Mouse (Mus musculus): ENCODE data around the gene Hpf1.

Hpf1 gene

GRCm38 (mm10) chr8:60890520-60890874, 279 bp downstream of the Hpf1 start:
- in situ Hi-C loops (cut with MboI; ENCODE audit: low sequenced_read_pairs): no loop called here

GRCm38 (mm10) chr8:60891757-60892156, 1.5 kb downstream of the Hpf1 start:
- in situ Hi-C loops (cut with MboI; ENCODE audit: low sequenced_read_pairs): no loop called here

GRCm38 (mm10) chr8:60895878-60896277, 5.7 kb downstream of the Hpf1 start:
- in situ Hi-C loops (cut with MboI; ENCODE audit: low sequenced_read_pairs): no loop called here

- in situ Hi-C loops (cut with MboI; ENCODE audit: low sequenced_read_pairs): no loop called here
Measured at GRCm38 (mm10) chr8:60900147-60900546, 9.9 kb downstream of the Hpf1 start.

- in situ Hi-C loops (cut with MboI; ENCODE audit: low sequenced_read_pairs): no loop called here
Measured at GRCm38 (mm10) chr8:60912081-60912480, 21.9 kb downstream of the Hpf1 start.

DNA sequence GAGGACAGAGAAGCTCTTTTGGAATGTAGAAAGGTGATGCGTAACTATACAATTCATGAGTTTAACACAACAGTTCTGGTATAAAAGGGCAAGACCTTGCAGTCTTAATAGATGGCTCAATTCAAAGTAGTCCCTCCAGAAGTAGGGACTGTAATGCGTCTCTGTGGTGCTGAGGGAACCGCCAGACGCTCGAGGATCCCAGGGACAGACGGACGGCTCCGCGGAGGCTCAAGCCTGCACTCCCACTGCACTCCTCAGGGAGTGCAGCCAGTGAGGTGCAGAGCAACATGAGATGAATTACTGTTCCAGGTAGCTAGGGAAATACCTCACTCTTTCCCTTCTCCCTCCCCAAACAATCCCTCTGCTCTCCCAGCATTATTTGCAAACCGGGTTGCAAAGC, 22.3 kb downstream of the Hpf1 start:
- in situ Hi-C loops (cut with MboI; ENCODE audit: low sequenced_read_pairs): no loop called here

DNA sequence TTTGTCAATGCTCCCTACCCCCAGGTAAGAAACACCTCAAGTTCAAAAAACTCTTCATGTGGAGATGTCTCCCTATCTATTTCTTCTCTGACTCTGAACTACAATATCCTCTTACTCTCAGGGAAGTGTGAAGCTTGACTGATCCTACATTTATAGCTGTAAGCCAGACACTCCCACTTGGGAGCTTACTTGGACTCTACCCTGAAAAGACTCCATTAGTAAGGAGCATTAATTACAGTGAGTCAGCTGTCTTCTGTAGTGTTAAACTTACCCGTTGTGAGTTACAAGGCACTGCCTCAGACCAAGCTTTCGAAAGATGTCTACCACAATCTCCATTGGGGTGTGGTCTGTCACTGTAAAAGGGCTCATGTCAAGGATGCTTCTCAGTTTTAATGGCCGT, 28.9 kb downstream of the Hpf1 start:
- in situ Hi-C loops (cut with MboI; ENCODE audit: low sequenced_read_pairs): no loop called here

- in situ Hi-C loops (cut with MboI; ENCODE audit: low sequenced_read_pairs): no loop called here
Measured at GRCm38 (mm10) chr8:60920176-60920575, 30.0 kb downstream of the Hpf1 start.

- in situ Hi-C loops (cut with MboI; ENCODE audit: low sequenced_read_pairs): no loop called here
Measured at GRCm38 (mm10) chr8:60933617-60934016, 43.4 kb downstream of the Hpf1 start.

DNA sequence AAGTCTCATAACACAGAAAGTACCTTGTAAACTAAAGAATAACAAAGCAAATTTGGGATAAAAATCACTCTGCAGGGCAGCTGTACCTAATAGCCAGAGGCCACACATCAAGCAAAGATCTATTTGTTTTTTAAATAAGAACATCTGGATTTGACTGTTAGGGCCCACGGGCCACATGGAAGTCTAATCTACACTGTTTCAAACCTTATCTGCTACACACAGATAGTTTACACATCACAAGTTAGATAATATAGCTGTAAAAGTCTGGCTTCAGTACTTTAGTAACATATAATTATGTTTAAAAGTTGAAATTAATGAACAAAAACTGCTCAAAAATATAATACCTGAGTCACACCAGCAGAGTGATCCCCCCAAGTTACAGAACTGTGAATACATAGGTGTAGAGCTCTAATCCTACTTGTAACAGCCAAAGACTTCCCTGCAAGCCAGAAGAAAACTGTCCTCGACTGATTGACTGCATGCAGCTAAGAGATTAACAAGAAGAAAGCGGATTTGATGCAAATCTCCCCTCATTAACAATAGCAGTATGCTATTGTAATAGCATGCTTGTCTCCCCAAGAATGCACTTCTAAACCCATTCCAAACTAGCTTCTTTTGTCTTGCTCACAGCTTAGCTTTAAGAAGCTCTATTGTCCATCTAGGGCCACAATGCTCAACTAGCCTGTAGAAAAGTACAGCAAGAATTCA, 48.7 kb downstream of the Hpf1 start:
- in situ Hi-C loops (cut with MboI; ENCODE audit: low sequenced_read_pairs): no loop called here

GRCm38 (mm10) chr8:60942867-60943266, 52.6 kb downstream of the Hpf1 start:
- in situ Hi-C loops (cut with MboI; ENCODE audit: low sequenced_read_pairs): no loop called here

DNA sequence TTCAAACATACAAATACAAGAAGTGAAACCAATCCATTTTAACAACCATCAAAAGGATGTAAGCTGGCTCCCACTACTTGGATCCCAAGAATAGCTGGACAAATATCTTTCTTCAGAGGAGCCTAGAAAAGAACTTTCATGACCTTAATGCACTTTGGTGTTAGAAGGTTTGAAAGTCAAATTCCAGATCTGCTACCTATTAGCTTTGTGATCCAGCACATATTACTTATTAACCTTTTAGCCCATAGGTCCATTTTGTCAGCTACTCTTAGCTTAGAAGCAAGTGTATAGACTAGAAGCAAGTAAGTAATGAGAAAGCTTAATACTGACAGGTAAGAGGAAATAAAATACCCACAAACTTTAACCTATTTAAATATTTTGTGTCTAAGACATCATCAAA, 57.3 kb downstream of the Hpf1 start:
- in situ Hi-C loops (cut with MboI; ENCODE audit: low sequenced_read_pairs): no loop called here

GRCm38 (mm10) chr8:60949859-60950258, 59.6 kb downstream of the Hpf1 start:
- in situ Hi-C loops (cut with MboI; ENCODE audit: low sequenced_read_pairs): no loop called here

- in situ Hi-C loops (cut with MboI; ENCODE audit: low sequenced_read_pairs): no loop called here
Measured at GRCm38 (mm10) chr8:60951271-60951670, 61.1 kb downstream of the Hpf1 start.

DNA sequence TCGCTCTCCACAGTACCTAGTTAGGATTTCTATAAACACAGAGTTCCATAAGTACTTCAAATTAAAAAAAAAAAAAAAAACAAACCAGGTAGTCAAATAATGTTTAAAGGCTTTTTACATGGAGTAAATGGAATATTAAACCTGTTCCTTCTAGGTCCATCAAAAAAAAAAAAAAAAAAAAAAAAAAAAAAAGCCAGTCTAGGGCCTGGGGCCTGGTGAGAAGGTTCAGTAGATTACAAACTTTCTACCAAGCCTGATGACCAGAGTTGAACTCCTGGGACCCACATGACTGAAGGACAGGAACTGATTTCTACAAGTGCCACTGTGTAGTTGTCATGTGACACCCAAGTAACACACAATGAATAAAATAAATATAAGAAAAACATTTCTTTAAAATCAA, 61.5 kb downstream of the Hpf1 start:
- in situ Hi-C loops (cut with MboI; ENCODE audit: low sequenced_read_pairs): no loop called here

DNA sequence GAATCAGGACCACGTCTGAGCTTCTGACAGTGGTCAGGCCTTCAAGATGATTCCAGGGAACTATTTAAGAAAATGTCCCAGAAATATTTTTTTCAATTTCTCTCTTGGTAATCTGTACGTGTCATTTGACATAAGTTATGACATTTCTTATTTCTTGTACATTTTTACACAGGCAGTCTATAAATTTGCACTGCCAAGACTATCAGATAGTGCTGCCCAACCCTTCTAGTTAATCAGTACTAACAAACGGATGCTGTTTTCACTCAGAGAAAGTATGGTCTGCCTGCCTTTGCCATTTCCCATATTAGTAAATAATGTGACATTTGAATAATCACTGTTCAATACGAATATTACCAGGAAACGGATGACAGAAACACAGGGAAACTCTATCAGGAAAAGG, 62.6 kb downstream of the Hpf1 start:
- in situ Hi-C loops (cut with MboI; ENCODE audit: low sequenced_read_pairs): no loop called here

DNA sequence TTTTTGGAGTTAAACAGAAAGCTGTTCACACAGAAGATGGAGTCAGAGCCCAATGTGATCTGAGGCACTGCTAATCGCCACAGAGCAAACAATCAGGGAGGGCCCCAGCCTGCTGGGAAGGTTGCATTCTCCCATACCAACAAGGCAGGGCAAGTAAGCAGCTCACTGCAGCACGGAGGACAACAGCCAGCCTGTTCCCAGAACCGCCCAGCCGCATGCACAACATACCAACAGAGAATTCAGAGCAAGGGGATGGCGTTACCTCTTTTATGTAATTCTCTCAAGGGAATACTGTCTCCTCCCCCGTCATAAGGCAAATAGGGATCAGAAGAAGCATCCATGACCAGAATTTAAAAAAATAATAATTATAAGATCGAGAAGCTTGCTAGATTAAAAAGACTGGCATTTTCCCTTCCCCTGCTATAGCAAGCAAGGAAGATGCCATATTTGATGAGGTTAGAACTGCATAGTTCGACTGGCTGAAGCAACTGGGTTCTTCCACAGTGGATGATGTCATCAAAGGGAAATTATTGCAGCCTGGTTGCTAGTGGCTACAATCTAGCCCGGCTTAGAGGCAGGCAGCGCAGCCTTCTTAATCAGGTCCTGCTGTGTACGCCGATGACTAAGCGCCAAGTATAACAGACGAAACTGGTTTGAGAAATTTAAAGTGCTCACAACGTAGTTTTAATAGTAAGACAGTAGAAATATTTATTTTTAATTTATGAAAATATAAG, 64.2 kb downstream of the Hpf1 start:
- in situ Hi-C loops (cut with MboI; ENCODE audit: low sequenced_read_pairs): no loop called here

DNA sequence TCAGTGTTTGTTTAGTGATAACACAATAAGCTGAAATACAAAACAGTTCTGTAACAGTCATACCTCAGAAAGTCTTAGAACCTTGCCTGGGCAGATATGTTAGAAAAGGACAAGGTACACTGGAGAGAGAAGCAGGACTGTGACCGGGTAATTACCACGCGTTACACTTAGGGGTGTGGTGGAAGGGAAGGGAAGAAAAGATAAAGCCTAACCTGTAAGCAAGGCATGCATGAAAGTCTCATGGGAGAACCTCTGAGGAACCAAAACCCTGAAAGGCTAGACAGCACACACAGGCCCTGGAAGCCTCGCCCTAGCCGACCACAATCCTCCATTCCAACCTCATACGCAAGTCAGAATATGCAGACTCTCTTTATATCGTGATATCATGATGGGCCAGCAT, 66.6 kb downstream of the Hpf1 start:
- in situ Hi-C loops (cut with MboI; ENCODE audit: low sequenced_read_pairs): no loop called here
